9 mouse cellular contexts compared by ENCODE assay signal in the genomic region with DNA sequence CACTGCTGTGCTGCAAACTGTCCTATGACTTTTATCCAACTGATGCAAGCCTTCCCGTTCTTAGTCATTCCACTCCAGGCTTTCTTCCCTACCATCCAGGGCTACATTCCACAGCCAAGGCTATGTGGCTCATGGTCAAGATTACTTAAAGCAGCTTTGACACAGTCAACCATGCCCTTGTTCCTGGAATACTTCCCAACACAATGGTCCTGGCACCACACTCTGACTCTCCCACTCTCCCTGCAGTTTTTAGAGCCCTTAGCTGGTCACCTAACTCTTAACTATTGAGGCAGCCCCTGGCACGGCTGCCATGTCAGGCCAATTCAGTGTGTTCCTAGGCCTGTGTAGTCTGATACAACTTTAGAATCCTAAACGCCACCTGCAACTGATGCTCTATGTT. TPM values are rescaled to one million over a fixed set of nuclear protein-coding genes. Genes with fewer than 3 reads are reported as not detected.
DNase-seq lines count a peak whose midpoint lies in the region; ATAC-seq and TF ChIP-seq lines count a peak whose summit lies in the region.
"Had no signal": no experiment of that assay in that cellular context is flagged by ENCODE, and none has a peak within 500 bp of the region (broad histone marks: within the 10 kb centered on the region; RNA-seq: fewer than 3 reads in every experiment).

No protein-coding gene starts in this region.

- ATAC-seq in inflammation-experienced regulatory T-cells, adult 6 months: no peak

- peak; percentile 28 to 45 for DNase-seq in heart, adult 2 months
- DNase-seq in heart, embryonic 10.5 days (ENCODE audit: low spot score): no peak
- DNase-seq in Muller cell, postnatal 12 days (ENCODE audit: inconsistent ontology term): peak; percentile 42
- DNase-seq in brain, embryonic 14.5 days (ENCODE audit: low read depth): peak; percentile 27
- peak; percentile 42 for DNase-seq in kidney, postnatal 14 days
- DNase-seq in left cerebral cortex, postnatal 10 days (ENCODE audit: extremely low spot score in 1 of 2, low spot score in 2 of 2): no peak
- no peak for DNase-seq in cerebellum, adult 2 months

- intact Hi-C loops in heart, adult 2 months (cut with DNase I): no loop called here
- intact Hi-C loops in left cerebral cortex, postnatal 10 days (cut with DNase I): no loop called here

- peak overlapping the region; percentile 38; the same call in 1 of the 2 replicates for H3K27ac ChIP-seq in heart, adult 2 months
- H3K27ac ChIP-seq in heart, embryonic 10.5 days: no peak overlapping the region
- H3K27ac ChIP-seq in cerebellum, adult 2 months (ENCODE audit: insufficient read depth, low read length): no peak overlapping the region

- TF ChIP-seq EP300 in heart, adult 2 months (IDR thresholded peaks at IDR 0.05; ENCODE audit: insufficient read depth, low read depth, low read length): no peak

- H3K9me3 ChIP-seq in heart, embryonic 10.5 days: 0 out of 2 replicates have a peak, but pooled peaks cover 3% of the 10 kb centered on the region

- H3K36me3 ChIP-seq in heart, adult 2 months (ENCODE audit: control insufficient read depth, insufficient read depth, low read length): no peaks in the 10 kb centered on the region
- no peaks in the 10 kb centered on the region for H3K36me3 ChIP-seq in heart, embryonic 10.5 days

- WGBS in heart, adult 2 months: 45% methylated on average over 3 of the region's 3 CpGs
- 83% methylated on average over 3 of the region's 3 CpGs for WGBS in heart, embryonic 10.5 days
- WGBS in cerebellum, adult 2 months: 24% methylated on average over 3 of the region's 3 CpGs

- TF ChIP-seq CTCF in heart, adult 2 months (IDR thresholded peaks at IDR 0.05): no peak
- TF ChIP-seq CTCF in brain, embryonic 14.5 days (IDR thresholded peaks at IDR 0.05; ENCODE audit: borderline replicate concordance, extremely low read depth, insufficient read depth, insufficient read length): no peak
- TF ChIP-seq CTCF in cerebellum, adult 2 months (IDR thresholded peaks at IDR 0.05; ENCODE audit: borderline replicate concordance, insufficient read depth, low read depth, low read length): no peak

- H3K4me3 ChIP-seq in heart, adult 2 months: no peak overlapping the region
- no peak overlapping the region for H3K4me3 ChIP-seq in heart, embryonic 10.5 days
- H3K4me3 ChIP-seq in cerebellum, adult 2 months (replicated peaks; ENCODE audit: insufficient read depth, low read depth, low read length): no peak overlapping the region

- H3K4me1 ChIP-seq in heart, adult 2 months (ENCODE audit: control insufficient read depth, insufficient read depth, low read length): peaks cover 6% of the 10 kb centered on the region; the same call in 1 of the 2 replicates
- H3K4me1 ChIP-seq in heart, embryonic 10.5 days: peaks cover 4% of the 10 kb centered on the region; the same call in 1 of the 2 replicates
- no peaks in the 10 kb centered on the region for H3K4me1 ChIP-seq in cerebellum, adult 2 months (ENCODE audit: control insufficient read depth, insufficient read depth, low read length)

- TF ChIP-seq POLR2A in heart, adult 2 months (IDR thresholded peaks at IDR 0.05; ENCODE audit: insufficient read depth, low read depth, low read length): no peak
- TF ChIP-seq POLR2A in brain, embryonic 14.5 days (IDR thresholded peaks at IDR 0.05; ENCODE audit: borderline replicate concordance, extremely low read depth, insufficient read depth, insufficient read length, poor library complexity, severe bottlenecking): no peak
- no peak for TF ChIP-seq POLR2A in cerebellum, adult 2 months (IDR thresholded peaks at IDR 0.05; ENCODE audit: borderline replicate concordance, insufficient read depth, low read length)

- H3K27me3 ChIP-seq in heart, adult 2 months (ENCODE audit: control insufficient read depth, insufficient read depth, low read length): no peaks in the 10 kb centered on the region
- no peaks in the 10 kb centered on the region for H3K27me3 ChIP-seq in heart, embryonic 10.5 days (ENCODE audit: insufficient read depth, poor library complexity, severe bottlenecking)
- H3K27me3 ChIP-seq in cerebellum, adult 2 months (ENCODE audit: control insufficient read depth, insufficient read depth, low read length): no peaks in the 10 kb centered on the region
- H3K27me3 ChIP-seq: CH12.LX had no signal

- H3K79me2 ChIP-seq in heart, adult 2 months (replicated peaks; ENCODE audit: control insufficient read depth, insufficient read depth, low read length): no peaks in the 10 kb centered on the region

- H3K9ac ChIP-seq in heart, adult 2 months (ENCODE audit: low read depth, low read length): no peak overlapping the region

RNA-seq across cellular contexts. Expression of a gene that starts 28.1 kb away (rescaled TPM):
- total RNA-seq in heart, adult 2 months (2021): not detected
- not detected in 2 replicates for polyA plus RNA-seq in heart, adult 2 months (2012; rRNA removed)
- not detected in 2 replicates for polyA plus RNA-seq in heart, embryonic 10.5 days (2016; fragmentation: Nextera tagmentation; extraction: Ambion mirVana)
- polyA plus RNA-seq in brain, embryonic 14.5 days (2012; rRNA removed): 0.19 and 0.26 TPM in 2 replicates
- total RNA-seq in left cerebral cortex, postnatal 10 days (2021): under 1 TPM; 0.24 to 0.26 TPM
- 0.36 and 0.43 TPM in 2 replicates for polyA plus RNA-seq in cerebellum, adult 2 months (2012; rRNA removed)
- not detected for polyA plus RNA-seq in inflammation-experienced regulatory T-cells, adult 6 months (2017; shearing (Covaris generic))
- total RNA-seq: CH12.LX had no signal

Comparison
In these comparisons a context has a peak if more than half of its experiments do, and no peak if none do; other contexts are left out.
1. DNase-seq: peak in heart, adult 2 months (2 of 2), Muller cell, postnatal 12 days (single experiment), brain, embryonic 14.5 days (single experiment) and kidney, postnatal 14 days (single experiment); none in heart, embryonic 10.5 days (single experiment), left cerebral cortex, postnatal 10 days (0 of 2) and cerebellum, adult 2 months (0 of 2).